Mouse (Mus musculus): ENCODE measurements at regions not wholly inside any gene's neighbourhood (a gene's known extent, or its start where the extent isn't known, plus 50 kb on each side); places are given as distances from the start of the nearest gene placed in this dataset.
"Not testable (repeated sequence)": the region's sequence is repeated elsewhere in the genome, so short reads cannot be mapped to it uniquely, and the experiment has no call there.

- DNase-seq (ENCODE audit: low read depth, low spot score), result not testable (repeated sequence)
Observed at GRCm38 (mm10) chr14:14478159-14478558, 77.1 kb downstream of the Olfr721-ps1 start.

- DNase-seq (ENCODE audit: low read depth, low spot score), result peak; percentile 30
Observed at GRCm38 (mm10) chr14:14481840-14482239, 80.7 kb downstream of the Olfr721-ps1 start.

GRCm38 (mm10) chr14:14486356-14486755 lies 85.3 kb downstream of the Olfr721-ps1 start:
- DNase-seq (ENCODE audit: low read depth, low spot score), result no peak

GRCm38 (mm10) chr14:14490501-14490900 lies 89.4 kb downstream of the Olfr721-ps1 start:
- DNase-seq (ENCODE audit: low read depth, low spot score), result no peak

- DNase-seq (ENCODE audit: low read depth, low spot score), result no peak
Observed at GRCm38 (mm10) chr14:14492041-14492440, 90.9 kb downstream of the Olfr721-ps1 start.

- no peak for DNase-seq (ENCODE audit: low read depth, low spot score)
Observed at GRCm38 (mm10) chr14:14511927-14512326, 110.8 kb downstream of the Olfr721-ps1 start.

- DNase-seq (ENCODE audit: low read depth, low spot score), result no peak
Observed at GRCm38 (mm10) chr14:14513056-14513455, 112.0 kb downstream of the Olfr721-ps1 start.

- DNase-seq (ENCODE audit: low read depth, low spot score), result no peak
Observed at GRCm38 (mm10) chr14:14513498-14513897, 112.4 kb downstream of the Olfr721-ps1 start.

GRCm38 (mm10) chr14:14514440-14515172 lies 113.5 kb downstream of the Olfr721-ps1 start:
- DNase-seq (ENCODE audit: low read depth, low spot score), result no peak

GRCm38 (mm10) chr14:14515363-14515762 lies 114.3 kb downstream of the Olfr721-ps1 start:
- no peak for DNase-seq (ENCODE audit: low read depth, low spot score)

- no peak for DNase-seq (ENCODE audit: low read depth, low spot score)
Observed at GRCm38 (mm10) chr14:14515918-14516317, 114.8 kb downstream of the Olfr721-ps1 start.

GRCm38 (mm10) chr14:14518027-14518426 lies 116.9 kb downstream of the Olfr721-ps1 start:
- no peak for DNase-seq (ENCODE audit: low read depth, low spot score)

GRCm38 (mm10) chr14:14518841-14519240 lies 117.7 kb downstream of the Olfr721-ps1 start:
- DNase-seq (ENCODE audit: low read depth, low spot score), result no peak

GRCm38 (mm10) chr14:14520195-14520594 lies 119.1 kb downstream of the Olfr721-ps1 start:
- DNase-seq (ENCODE audit: low read depth, low spot score), result no peak

- not testable (repeated sequence) for DNase-seq (ENCODE audit: low read depth, low spot score)
Observed at GRCm38 (mm10) chr14:14521331-14521730, 120.2 kb downstream of the Olfr721-ps1 start.

GRCm38 (mm10) chr14:14525225-14525624 lies 124.1 kb downstream of the Olfr721-ps1 start:
- DNase-seq (ENCODE audit: low read depth, low spot score), result no peak

GRCm38 (mm10) chr14:14528437-14528836 lies 127.3 kb downstream of the Olfr721-ps1 start:
- DNase-seq (ENCODE audit: low read depth, low spot score), result no peak

GRCm38 (mm10) chr14:14541206-14541605 lies 140.1 kb downstream of the Olfr721-ps1 start:
- no peak for DNase-seq (ENCODE audit: low read depth, low spot score)

- DNase-seq (ENCODE audit: low read depth, low spot score), result no peak
Observed at GRCm38 (mm10) chr14:14541705-14542104, 140.6 kb downstream of the Olfr721-ps1 start.

- no peak for DNase-seq (ENCODE audit: low read depth, low spot score)
Observed at GRCm38 (mm10) chr14:14544236-14544635, 143.1 kb downstream of the Olfr721-ps1 start.

GRCm38 (mm10) chr14:14552201-14552600 lies 149.9 kb upstream of the Slc4a7 start:
- DNase-seq (ENCODE audit: low read depth, low spot score), result no peak

- DNase-seq (ENCODE audit: low read depth, low spot score), result peak; percentile 77
Observed at GRCm38 (mm10) chr14:14574851-14575250, 127.2 kb upstream of the Slc4a7 start.

- DNase-seq (ENCODE audit: low read depth, low spot score), result no peak
Observed at GRCm38 (mm10) chr14:14591939-14592338, 110.1 kb upstream of the Slc4a7 start.

- peak; percentile 12 for DNase-seq (ENCODE audit: low read depth, low spot score)
Observed at GRCm38 (mm10) chr14:14594753-14595152, 107.3 kb upstream of the Slc4a7 start.

Measured in ZHBTc4 (cell line).